Mouse (Mus musculus) effector memory CD4-positive, alpha-beta T cell, adult 5 months (primary cell): ENCODE data around the gene Fbxw15. TPM values are rescaled to one million over a fixed set of nuclear protein-coding genes. Genes with fewer than 3 reads are reported as not detected.

ENCODE experiments used
- polyA plus RNA-seq: library from polyadenylated mRNA; unstranded; fragments of 100-300 nt; shearing (Covaris generic); gene quantifications from one replicate; pipeline ENCODE4 v1.2.1, GENCODE M21; 2017

Gene Fbxw15
- not detected for polyA plus RNA-seq

DNA sequence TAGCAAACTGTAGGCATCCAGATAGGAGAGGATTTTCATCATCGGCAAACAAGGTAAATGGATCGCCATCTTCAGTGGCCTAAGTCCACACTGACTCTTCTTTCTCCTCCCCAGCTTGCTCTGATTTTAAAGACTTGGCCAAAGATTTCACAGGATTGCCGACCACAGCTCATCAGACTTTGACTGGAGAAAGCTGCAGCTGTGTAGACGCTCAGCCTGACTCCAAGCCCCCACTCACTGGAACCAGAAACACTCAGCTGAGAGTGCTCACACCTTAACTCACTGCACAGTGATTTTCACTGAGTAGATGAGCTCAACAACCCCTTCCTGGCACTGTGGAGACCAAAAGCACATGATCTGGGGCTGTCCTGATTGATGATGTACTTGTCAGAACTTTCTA, at the start of gene Fbxw15:
Gene Fbxw15, minus strand, starts transcription at position 101 of the 400 bp plus-strand sequence.

Other genes with a start within 250 kb of the Fbxw15 start
- not detected for gene Fbxw28, start 228.6 kb downstream of the Fbxw15 start, polyA plus RNA-seq
- not detected for gene Fbxw22, start 164.0 kb downstream of the Fbxw15 start, polyA plus RNA-seq
- gene Fbxw16, start 119.1 kb downstream of the Fbxw15 start, polyA plus RNA-seq = not detected
- not detected for gene Fbxw19, start 72.4 kb downstream of the Fbxw15 start, polyA plus RNA-seq
- gene Fbxw24, start 57.8 kb upstream of the Fbxw15 start, polyA plus RNA-seq = not detected
- gene Fbxw25, start 96.4 kb upstream of the Fbxw15 start, polyA plus RNA-seq = not detected
- gene Fbxw18, start 134.4 kb upstream of the Fbxw15 start, polyA plus RNA-seq = not detected
- gene Fbxw26, start 177.8 kb upstream of the Fbxw15 start, polyA plus RNA-seq = not detected
- gene Fbxw27, start 222.4 kb upstream of the Fbxw15 start, polyA plus RNA-seq = not detected
- gene Spink8, start 244.0 kb upstream of the Fbxw15 start, polyA plus RNA-seq = not detected